Mouse (Mus musculus): ENCODE results near the gene Nup54.

Nup54 gene

DNA sequence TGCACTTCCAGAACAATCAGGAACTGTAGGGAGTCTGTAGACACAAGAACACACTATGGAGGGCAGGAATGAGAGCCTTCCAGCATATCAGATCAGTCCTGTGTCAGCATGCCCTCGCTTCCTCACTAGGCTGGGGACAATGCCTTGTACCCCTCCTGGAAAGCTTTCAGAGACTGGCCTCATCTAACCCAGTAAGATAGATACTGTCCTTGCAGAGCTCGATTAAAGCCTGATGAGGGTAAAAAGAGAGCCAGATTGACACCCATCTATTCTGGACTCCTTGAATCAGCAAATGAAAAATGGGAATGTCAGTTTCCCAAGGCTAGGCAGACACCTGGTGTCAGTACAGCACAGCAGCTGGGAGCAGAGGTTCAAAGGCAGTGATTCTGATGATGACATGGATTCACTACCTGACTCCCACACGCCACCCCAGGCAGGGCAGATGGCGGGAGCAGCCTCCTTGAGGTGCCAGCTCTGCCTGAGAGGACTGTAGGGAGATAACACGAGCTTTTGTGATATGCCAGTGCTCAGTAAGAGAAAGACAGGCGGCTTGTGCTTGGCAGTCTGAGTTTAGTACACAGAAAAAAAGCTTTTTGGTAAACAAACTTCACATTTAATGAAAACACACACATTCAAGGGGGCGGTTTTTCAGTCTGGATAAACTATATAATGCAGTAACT lies 23.4 kb downstream of the Nup54 start:
- DNase-seq (ENCODE audit: low spot score), result no peak

DNA sequence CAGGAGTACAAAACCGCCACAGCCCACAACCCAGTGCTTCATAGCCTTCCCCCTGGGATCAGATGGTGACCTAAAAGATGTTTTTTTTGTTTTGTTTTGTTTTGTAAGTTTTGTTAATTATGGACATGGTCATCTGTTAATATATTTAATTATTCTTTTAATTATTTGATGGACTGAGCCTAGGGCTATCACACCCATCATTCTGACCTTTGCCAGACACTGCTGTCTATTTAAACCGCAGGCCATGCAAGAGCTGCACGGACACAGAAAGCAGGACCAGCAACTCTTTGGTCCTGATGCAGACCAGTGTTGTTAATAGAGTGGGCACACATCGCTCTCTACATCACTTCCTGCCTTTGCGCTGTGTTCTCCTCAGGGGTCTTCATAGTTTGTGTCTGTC lies 24.5 kb downstream of the Nup54 start:
- DNase-seq (ENCODE audit: low spot score), result no peak

DNA sequence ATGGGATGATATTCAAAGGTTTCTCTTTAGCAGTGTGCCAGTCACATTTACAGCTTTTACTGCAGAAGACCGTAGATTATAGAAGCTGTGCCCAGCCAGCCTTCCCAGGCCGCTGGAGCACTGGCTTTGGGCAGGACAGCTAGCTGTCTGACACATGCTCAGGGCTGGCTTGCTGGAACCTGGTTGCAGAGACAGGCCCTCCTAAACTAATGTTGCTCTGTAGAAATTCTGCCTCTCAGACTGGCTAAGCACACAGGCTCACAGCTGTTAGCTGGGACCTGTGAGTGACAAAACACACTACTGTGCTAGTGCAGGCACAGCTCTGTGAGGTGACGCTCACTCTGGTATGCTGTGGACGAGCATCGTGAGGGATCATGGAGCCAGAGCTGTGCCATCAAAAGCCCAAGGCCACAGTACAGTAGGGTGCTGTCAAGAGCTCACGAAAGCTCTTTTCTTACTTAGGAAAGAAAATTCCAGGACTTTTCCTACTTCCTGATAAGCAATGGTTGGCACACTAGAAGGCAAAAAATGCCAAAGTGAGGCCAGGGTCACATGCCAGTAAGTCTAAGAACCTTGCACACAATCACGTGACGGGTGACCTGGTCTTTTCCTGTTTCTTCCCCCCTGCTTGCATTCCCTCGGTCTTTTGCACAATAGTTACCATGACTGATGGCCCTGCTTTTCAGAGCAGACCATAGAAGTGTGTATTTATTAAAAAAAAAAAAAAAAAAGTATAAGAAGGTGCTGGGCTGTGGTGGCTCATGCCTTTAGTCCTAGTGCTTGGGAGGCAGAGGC lies 25.5 kb downstream of the Nup54 start:
- DNase-seq (ENCODE audit: low spot score), result no peak

DNA sequence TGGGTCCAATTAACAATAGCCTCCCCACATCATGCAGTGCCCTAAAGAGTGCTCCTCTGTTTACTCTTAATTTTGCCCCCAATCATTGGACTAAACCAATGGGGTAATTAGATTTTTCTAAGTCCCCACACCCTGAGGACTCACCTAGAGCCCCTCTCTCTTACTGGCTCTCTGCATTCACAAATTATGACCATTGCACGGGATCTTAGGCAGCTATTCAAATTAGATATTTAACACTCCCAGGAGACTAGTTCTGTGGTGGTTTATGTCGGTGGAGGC lies 30.7 kb downstream of the Nup54 start:
- DNase-seq (ENCODE audit: low spot score), result no peak

DNA sequence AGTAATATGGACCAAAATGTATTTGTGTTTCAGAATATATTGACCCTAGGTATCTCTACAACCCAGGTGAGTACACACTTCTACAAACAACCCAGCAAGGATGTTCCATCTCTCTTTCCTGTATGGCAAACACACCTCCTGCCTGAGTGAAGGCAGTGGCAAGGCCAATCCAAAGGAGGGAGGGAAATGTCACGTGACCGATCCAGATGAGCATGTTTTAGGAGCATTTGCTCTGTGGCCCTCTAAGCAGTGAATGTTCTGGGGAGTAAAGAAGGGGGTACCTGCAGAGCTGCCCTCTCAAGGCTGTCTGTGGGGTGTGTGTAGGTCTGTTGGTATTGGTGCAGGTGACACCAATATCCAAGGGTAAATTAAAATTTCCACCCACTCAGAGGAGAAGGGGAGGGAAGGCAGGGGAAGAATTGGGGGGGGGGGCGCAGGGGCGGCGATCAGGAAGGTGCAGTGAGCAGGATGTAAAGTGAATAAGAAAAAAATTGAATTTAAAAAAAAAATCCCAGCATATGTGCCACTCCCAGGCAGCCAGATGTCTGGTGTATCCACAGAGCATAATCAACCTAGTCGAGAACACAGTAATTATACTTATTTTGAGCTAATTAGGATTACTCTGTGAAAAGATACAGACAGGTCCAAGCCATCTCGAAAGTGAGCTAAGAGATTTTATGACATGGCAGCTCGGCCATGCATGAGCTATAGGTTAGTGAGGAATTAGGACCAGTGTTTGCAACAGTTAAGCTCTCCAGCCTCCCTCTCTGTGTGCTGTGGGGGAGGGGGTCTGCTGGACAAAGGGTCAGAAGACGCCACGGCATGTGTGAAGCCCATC lies 31.2 kb downstream of the Nup54 start:
- no peak for DNase-seq (ENCODE audit: low spot score)

DNA sequence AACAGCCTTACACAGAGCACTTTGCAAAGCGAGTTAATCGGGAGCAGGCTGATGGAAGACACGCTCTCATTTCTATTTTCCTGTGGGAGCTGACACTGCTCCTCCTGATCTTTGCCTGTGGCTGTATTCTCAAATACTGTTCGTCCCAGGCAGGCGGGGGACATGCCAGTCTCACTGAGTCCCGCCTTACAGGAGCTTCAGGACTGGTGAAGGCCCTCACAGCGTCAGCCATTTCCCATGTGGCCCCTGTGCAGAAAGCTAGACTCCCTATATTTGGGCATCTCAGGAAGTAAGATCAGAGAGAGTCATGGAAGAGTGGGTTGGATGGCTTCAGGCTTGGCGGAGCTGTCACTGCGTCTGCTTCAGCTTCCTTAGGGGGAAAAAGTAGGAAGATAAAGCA lies 32.2 kb downstream of the Nup54 start:
- no peak for DNase-seq (ENCODE audit: low spot score)

DNA sequence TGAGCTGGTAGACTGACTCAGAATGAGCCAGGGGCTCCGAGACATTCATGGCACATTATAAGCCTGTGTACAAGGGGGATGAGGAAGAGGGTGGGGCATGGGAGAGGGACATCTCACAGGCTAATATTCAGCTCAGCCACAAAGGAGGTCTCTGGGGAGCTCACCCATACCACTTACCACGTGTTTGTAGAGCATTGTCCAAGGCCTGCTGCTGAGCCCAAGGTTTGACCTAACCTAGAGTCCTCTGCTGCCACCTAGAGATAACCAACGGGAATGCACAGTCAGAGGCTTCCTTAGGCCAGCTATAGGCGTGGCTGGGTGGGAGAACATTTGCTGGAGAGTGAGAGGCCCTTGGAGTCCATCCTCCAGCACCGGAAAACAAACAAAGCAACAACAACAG lies 36.9 kb downstream of the Nup54 start:
- DNase-seq (ENCODE audit: low spot score), result peak; percentile 82

DNA sequence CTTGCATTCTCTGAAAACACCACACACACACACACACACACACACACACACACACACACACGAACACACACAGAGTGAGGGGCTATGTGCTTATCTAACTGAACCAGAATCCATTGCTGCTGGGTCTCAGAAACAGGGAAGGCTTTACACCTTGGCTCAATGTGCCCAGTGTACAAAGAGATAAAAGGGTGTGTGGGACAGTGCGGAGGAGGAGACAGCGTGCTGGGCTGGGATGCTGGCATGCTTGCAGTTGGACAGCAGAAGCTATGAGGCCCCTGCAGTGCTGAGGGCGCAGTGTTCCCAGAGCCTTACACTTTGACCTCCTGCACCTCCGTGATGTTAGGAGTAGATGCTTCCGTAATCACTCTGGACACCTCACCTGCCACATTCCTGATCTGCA lies 38.5 kb downstream of the Nup54 start:
- peak; percentile 66 for DNase-seq (ENCODE audit: low spot score)

DNA sequence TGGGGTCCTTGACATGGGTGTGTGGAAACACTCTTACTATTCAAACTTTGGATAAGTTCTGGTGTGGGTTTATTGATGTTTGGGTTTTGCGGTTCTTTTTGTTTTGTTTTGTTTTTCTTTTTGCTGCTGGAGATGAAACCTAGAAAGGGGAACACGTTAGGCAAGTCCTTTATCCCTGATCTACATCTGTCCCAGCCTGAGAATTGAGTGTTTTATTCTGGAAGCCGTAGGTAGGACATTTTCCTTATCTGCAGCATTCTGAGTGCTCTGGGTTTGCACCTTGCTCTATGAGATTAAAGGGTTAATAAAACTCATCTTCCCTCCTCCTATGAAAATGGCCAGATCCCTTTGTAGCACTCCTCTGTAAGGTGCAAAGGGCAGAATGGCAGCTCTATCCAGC lies 39.3 kb downstream of the Nup54 start:
- DNase-seq (ENCODE audit: low spot score), result no peak

DNA sequence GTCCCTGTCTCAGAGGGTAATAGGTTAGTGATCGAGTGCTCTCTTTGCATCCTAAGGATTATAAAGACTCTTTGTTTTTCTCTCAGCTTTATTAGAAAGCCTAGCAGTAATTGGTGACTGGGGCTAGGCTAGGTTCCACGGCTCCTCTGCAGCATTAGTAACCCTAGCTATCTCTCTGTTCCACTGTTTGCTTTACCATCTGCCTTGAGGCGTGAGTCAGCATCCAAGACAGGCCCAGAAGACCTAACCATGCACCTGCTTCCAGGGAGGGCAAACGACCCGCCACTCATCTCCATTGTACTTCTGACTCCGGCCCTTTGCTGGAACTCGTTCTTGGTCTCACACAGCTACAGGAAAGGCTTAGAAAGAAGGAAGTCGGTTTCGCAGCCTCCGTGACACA lies 41.2 kb downstream of the Nup54 start:
- no peak for DNase-seq (ENCODE audit: low spot score)

DNA sequence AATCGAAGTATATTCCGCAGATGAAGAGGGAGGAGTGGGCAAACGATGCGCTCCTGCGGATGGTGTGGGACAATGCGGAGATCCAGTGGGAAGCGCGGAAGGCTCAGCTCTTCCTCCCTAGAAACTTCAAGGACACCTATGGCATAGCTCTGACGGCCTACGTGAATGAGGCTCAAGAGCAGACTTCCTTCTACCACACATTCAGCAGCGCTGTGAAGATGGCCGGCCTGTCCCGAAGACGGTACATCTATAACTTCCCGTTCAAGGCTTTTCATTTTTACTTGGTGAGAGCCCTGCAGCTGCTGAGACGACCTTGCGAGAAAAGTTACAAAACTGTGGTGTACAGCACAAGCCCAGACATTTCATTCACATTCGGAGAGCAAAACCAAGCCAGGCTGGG lies 42.5 kb downstream of the Nup54 start:
- no peak for DNase-seq (ENCODE audit: low spot score)

DNA sequence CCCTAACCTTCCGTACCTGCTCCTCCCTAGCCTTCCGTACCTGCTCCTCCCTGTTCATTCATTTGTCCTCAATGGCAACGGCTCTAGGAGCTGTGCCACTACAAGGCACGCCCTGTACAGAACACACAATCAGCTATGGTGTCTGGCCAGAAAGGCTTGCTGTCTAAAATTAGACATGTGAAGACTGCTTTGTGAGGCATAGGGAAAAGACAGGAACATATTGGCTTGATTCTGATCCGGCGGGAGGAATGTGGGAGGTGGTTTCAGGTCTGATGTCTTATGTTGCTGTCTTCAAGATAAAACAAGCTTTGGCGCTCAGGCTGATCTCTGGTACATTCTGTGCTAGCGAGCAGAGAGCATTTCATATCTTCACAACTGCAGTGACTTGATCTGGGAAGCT lies 44.4 kb downstream of the Nup54 start:
- DNase-seq (ENCODE audit: low spot score), result no peak

DNA sequence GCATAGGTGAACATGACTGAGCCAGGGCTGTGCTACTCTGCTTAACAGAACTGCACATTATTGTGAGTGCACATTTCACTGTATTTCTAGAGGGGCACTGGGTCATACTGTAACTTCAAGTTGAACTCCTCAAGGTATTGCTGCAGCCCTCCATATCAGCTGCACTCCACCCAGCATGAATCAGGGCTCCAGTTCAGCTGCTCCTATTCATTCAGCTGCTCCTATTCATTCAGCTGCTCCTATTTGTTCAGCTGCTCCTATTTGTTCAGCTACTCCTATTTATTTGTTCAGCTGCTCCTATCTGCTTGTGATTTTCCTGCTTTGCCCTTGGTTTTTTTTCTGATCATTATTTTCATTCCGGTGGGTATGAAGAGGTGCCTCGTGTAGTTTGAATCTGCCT lies 45.0 kb downstream of the Nup54 start:
- no peak for DNase-seq (ENCODE audit: low spot score)

DNA sequence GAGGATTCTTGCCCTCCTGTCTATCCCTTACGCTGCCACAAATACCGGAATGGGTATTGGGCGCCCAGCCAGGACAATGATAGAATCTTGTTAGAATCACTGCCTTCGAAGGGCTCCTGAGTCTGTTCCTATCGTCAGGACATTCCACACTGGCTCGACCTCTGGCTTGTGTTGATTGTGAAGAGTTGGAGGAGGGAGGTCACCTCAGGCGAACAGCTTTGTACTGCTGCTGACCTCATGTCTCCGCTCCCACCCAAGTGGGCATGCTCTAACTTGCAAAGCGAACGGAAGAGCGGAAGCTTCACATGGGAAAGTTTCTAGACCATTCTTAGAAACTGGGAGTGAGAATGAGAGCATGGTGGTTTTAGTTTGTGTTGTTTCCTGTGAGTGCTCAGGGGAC lies 47.6 kb downstream of the Nup54 start:
- no peak for DNase-seq (ENCODE audit: low spot score)

DNA sequence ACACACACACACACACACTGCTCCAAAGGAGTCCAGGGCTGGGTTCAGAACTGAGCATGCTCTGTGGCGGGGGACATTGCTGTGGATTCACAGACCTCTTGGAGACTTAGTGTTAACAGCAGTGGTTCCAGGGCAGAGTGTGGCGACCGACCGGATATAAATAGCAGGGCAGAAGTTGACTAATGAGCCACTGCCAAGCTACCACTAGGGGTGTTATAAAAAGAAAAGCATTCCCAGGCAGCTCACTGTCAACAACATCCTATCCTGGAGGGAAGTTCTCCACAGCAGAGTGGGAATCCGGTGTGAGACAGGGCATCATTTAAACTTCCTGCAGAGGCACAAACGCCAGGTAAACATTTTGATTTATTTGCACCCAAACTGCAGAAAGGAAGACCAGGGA lies 48.4 kb downstream of the Nup54 start:
- no peak for DNase-seq (ENCODE audit: low spot score)

DNA sequence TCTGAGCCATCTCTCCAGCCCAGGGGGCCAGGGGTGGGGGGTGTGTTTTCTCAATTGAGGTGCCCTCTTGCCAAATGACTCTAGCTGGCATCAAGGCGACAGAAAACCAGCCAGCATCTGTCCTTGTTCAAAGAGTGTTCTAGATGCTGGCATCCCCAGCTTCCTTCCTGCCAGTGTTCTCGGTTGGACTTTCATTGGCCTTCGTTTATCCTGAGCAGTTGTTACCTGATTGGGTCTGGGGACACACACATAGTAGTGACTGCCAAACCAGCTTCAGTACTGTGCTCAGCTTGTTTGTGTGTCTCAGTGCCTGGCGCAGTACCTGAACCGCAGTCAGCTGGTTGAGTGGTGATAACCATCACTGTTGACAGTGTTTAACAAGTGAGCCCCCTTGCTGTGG lies 48.9 kb downstream of the Nup54 start:
- DNase-seq (ENCODE audit: low spot score), result no peak

DNA sequence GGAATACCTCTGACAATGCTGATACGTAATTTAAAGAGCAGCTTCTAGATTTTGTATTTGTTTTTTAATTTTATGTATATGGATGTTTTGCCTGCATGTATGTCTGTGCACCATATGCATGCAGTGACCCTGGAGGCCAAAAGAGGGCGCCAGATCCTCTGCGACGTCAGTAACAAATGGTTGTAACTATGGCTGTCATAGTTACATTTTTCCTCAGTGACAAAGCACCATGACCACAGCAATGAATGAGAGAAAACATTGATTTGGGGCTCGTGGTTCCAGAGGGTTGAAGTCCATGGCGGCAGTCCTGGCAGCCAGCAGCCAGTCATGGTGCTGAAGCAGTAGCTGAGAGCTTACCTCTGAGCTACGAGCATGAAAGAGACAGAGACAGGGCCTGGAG lies 50.2 kb downstream of the Nup54 start:
- no peak for DNase-seq (ENCODE audit: low spot score)

DNA sequence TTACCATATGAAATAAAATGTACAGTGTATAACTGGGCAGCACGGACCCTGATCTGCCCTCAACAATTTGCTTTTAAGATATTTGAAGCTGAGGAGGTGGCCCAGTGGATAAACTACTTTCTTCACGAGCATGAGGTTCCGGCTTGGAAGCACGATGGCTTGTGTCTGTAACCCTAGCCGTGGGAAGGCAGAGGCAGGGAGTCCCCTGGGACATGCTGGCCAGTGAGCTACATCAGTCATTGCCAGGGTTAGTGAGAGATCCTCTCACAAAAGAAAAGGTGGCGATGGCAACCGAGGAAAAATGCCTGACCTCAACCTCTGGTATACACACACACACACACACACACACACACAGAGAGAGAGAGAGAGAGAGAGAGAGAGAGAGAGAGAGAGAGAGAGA lies 51.3 kb downstream of the Nup54 start:
- DNase-seq (ENCODE audit: low spot score), result no peak

DNA sequence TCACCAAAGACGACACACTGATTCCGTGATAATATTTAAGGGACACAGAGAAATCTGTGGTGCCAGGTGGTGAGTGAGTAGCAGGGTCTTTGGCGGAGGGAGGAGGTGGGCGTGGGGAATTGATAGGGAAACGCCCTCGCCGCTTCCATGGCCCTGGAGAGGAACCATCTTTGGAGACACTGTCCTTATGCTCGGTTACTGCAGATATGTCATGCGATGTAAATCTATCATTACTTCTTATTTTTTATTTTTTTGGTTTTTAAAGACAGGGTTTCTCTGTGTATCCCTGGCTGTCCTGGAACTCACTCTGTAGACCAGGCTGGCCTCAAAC lies 52.7 kb downstream of the Nup54 start:
- no peak for DNase-seq (ENCODE audit: low spot score)

DNA sequence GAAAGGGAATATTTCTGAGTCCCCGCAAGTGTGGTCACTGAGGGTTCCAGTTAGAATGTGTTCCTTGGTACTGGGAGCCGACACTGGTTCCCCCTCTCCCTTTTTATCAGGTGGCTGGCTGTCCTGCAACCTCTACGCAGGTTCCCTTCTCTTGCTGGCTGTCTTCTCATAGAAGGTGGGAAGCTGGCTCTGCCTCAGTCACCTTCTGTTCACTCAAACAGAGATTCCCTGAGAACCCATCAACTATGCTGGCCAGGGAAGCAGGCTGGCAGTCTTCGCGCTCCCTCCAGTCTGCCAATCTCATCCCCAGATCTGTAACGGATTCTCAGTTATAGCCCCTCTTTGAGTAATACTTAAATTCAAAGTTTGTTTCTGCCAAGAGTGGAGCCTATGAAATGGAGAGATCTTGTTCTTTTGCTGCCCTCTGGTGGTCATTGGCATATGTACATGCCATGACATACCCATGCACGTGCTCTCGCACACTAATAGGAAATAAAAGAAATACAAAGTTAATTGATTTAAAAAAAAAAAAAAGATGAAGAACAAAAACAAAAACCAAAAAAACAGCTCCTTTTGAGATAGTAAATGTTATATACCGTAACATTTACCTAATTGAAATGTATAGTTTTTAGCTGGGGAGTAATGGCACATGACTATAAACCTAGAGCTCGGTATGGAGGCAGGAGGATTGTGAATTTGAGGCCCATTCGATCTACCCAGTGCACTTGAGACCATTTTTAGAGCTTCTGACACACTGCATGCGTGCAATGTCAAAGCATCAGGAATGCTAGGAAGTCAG lies 53.3 kb downstream of the Nup54 start:
- peak; percentile 77 for DNase-seq (ENCODE audit: low spot score)

DNA sequence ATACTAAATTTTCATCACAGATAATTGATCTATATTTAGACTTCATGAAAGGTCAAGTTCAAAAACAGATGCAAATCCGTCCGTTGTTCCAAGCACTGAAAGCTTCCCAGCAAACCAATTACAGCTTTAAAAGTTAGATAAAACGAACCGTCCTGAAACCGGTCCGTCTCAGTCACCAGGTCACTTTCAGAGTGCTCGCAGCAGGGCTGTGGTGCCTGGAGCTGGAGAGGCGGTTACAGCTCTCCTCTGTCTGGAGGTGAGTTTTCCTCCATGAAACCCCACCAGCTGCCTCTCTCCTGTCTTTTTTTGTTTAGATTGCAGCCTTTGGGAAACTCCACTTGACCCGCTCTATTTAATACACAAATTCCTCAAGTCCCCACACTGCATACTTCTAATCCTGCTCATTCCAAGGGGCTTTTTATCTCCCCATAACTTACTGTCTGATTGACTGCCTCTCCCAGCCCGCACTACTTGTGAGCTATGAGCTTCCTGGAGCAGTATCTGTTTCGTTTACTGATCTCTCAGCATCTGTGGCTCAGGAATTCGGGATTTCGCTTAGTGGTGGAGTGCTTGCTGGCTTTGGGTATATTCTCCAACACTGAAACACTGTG lies 58.1 kb downstream of the Nup54 start:
- DNase-seq (ENCODE audit: low spot score), result no peak

DNA sequence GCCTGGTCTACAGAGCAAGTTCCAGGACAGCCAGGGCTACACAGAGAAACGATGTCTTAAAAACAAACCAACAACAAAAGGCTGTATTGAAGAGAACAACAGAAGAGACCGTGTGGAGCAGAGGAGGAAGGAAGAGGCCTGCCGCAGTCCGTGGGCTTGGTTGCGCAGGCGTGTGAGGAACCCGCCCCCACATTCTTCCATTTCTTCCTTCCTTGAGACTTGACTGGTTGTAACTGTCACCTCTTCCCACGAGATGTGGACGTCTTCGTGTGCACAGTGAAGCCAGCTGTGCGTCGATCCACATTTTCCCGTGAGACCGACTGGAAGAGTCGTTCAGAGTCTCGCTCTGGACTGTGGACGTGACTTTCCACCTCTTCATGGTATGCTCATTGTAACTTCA lies 59.7 kb downstream of the Nup54 start:
- DNase-seq (ENCODE audit: low spot score), result no peak
